Mouse (Mus musculus): ENCODE measurements around the gene Adarb2. TPM values are rescaled to one million over a fixed set of nuclear protein-coding genes. Genes with fewer than 3 reads are reported as not detected.

The Adarb2 gene
- polyA plus RNA-seq, 1 experiment from 2014 or later: 0.35 TPM

GRCm38 (mm10) chr13:8760940-8761339 is 558.3 kb downstream of the Adarb2 start:
- Histone ChIP-seq H3K36me3 (no peaks in the 10 kb centered on the region), H3K4me1 (replicated peaks) (no peaks in the 10 kb centered on the region), H3K9me3 (no peaks in the 10 kb centered on the region), H3K27me3 (replicated peaks) (no peaks in the 10 kb centered on the region), H3K4me3 (replicated peaks) (no peak overlapping the region), H3K4me2 (replicated peaks) (no peak overlapping the region), H3K27ac (no peak overlapping the region), H3K9ac (no peak overlapping the region)
- no peak for ATAC-seq
- 58% methylated on average over 8 of the region's 8 CpGs for WGBS

- H3K4me1 ChIP-seq (replicated peaks): no peaks in the 10 kb centered on the region
- ATAC-seq: no peak
- H3K4me3 ChIP-seq (replicated peaks): no peak overlapping the region
- H3K4me2 ChIP-seq (replicated peaks): no peak overlapping the region
- H3K9ac ChIP-seq: no peak overlapping the region
- H3K27me3 ChIP-seq (replicated peaks): no peaks in the 10 kb centered on the region
- H3K9me3 ChIP-seq: no peaks in the 10 kb centered on the region
- H3K36me3 ChIP-seq: no peaks in the 10 kb centered on the region
- WGBS: 97% methylated on average over 7 of the region's 7 CpGs
- H3K27ac ChIP-seq: no peak overlapping the region
Measured at GRCm38 (mm10) chr13:8769654-8770227, 567.1 kb downstream of the Adarb2 start.

- H3K36me3 ChIP-seq: no peaks in the 10 kb centered on the region
- H3K9me3 ChIP-seq: no peaks in the 10 kb centered on the region
- H3K27ac ChIP-seq: no peak overlapping the region
- H3K4me1 ChIP-seq (replicated peaks): no peaks in the 10 kb centered on the region
- ATAC-seq: no peak
- H3K27me3 ChIP-seq (replicated peaks): no peaks in the 10 kb centered on the region
- 41% methylated on average over 4 of the region's 4 CpGs for WGBS
- no peak overlapping the region for H3K4me2 ChIP-seq (replicated peaks)
- no peak overlapping the region for H3K4me3 ChIP-seq (replicated peaks)
- no peak overlapping the region for H3K9ac ChIP-seq
Measured at GRCm38 (mm10) chr13:8770616-8771015, 568.0 kb downstream of the Adarb2 start.

- Histone ChIP-seq H3K36me3 (no peaks in the 10 kb centered on the region), H3K27ac (no peak overlapping the region), H3K27me3 (replicated peaks) (no peaks in the 10 kb centered on the region), H3K4me3 (replicated peaks) (no peak overlapping the region), H3K4me2 (replicated peaks) (no peak overlapping the region), H3K4me1 (replicated peaks) (no peaks in the 10 kb centered on the region), H3K9me3 (no peaks in the 10 kb centered on the region), H3K9ac (no peak overlapping the region)
- ATAC-seq: no peak
- 56% methylated on average over 4 of the region's 4 CpGs for WGBS
Measured at GRCm38 (mm10) chr13:8780441-8780840, 577.8 kb downstream of the Adarb2 start.

GRCm38 (mm10) chr13:8782636-8783035 is 580.0 kb downstream of the Adarb2 start:
- Histone ChIP-seq H3K27me3 (replicated peaks) (no peaks in the 10 kb centered on the region), H3K9ac (no peak overlapping the region), H3K4me1 (replicated peaks) (no peaks in the 10 kb centered on the region), H3K4me2 (replicated peaks) (no peak overlapping the region), H3K4me3 (replicated peaks) (no peak overlapping the region), H3K27ac (no peak overlapping the region), H3K9me3 (no peaks in the 10 kb centered on the region), H3K36me3 (no peaks in the 10 kb centered on the region)
- no peak for ATAC-seq
- WGBS: 39% methylated on average over 4 of the region's 4 CpGs

GRCm38 (mm10) chr13:8783686-8784307 is 581.1 kb downstream of the Adarb2 start:
- Histone ChIP-seq H3K4me2 (replicated peaks) (no peak overlapping the region), H3K4me3 (replicated peaks) (no peak overlapping the region), H3K4me1 (replicated peaks) (no peaks in the 10 kb centered on the region), H3K9ac (no peak overlapping the region), H3K36me3 (no peaks in the 10 kb centered on the region), H3K27me3 (replicated peaks) (no peaks in the 10 kb centered on the region), H3K9me3 (no peaks in the 10 kb centered on the region), H3K27ac (no peak overlapping the region)
- 81% methylated on average over 10 of the region's 10 CpGs for WGBS
- no peak for ATAC-seq

GRCm38 (mm10) chr13:8784308-8785061 is 581.8 kb downstream of the Adarb2 start:
- no peaks in the 10 kb centered on the region for H3K9me3 ChIP-seq
- H3K9ac ChIP-seq: no peak overlapping the region
- no peak overlapping the region for H3K27ac ChIP-seq
- WGBS: 66% methylated on average over 14 of the region's 14 CpGs
- no peaks in the 10 kb centered on the region for H3K4me1 ChIP-seq (replicated peaks)
- no peak overlapping the region for H3K4me2 ChIP-seq (replicated peaks)
- H3K36me3 ChIP-seq: no peaks in the 10 kb centered on the region
- ATAC-seq: no peak
- H3K27me3 ChIP-seq (replicated peaks): no peaks in the 10 kb centered on the region
- no peak overlapping the region for H3K4me3 ChIP-seq (replicated peaks)

GRCm38 (mm10) chr13:8785185-8785584 is 582.5 kb downstream of the Adarb2 start:
- Histone ChIP-seq H3K4me1 (replicated peaks) (no peaks in the 10 kb centered on the region), H3K4me3 (replicated peaks) (no peak overlapping the region), H3K9ac (no peak overlapping the region), H3K9me3 (no peaks in the 10 kb centered on the region), H3K27ac (no peak overlapping the region), H3K36me3 (no peaks in the 10 kb centered on the region), H3K4me2 (replicated peaks) (no peak overlapping the region), H3K27me3 (replicated peaks) (no peaks in the 10 kb centered on the region)
- WGBS: 35% methylated on average over 9 of the region's 9 CpGs
- peak; percentile 49; the same call in 1 of the 2 replicates for ATAC-seq

GRCm38 (mm10) chr13:8793217-8793616 is 590.6 kb downstream of the Adarb2 start:
- Histone ChIP-seq H3K9me3 (no peaks in the 10 kb centered on the region), H3K9ac (no peak overlapping the region), H3K4me1 (replicated peaks) (no peaks in the 10 kb centered on the region), H3K4me2 (replicated peaks) (no peak overlapping the region), H3K36me3 (no peaks in the 10 kb centered on the region), H3K27me3 (replicated peaks) (no peaks in the 10 kb centered on the region), H3K4me3 (replicated peaks) (no peak overlapping the region), H3K27ac (no peak overlapping the region)
- 65% methylated on average over 8 of the region's 8 CpGs for WGBS
- ATAC-seq: no peak

GRCm38 (mm10) chr13:8800576-8800975 is 597.9 kb downstream of the Adarb2 start:
- no peaks in the 10 kb centered on the region for H3K4me1 ChIP-seq (replicated peaks)
- H3K4me3 ChIP-seq (replicated peaks): no peak overlapping the region
- ATAC-seq: no peak
- no peak overlapping the region for H3K27ac ChIP-seq
- no peaks in the 10 kb centered on the region for H3K9me3 ChIP-seq
- H3K4me2 ChIP-seq (replicated peaks): no peak overlapping the region
- peaks cover 5% of the 10 kb centered on the region; the same call in 1 of the 2 replicates for H3K36me3 ChIP-seq
- no peak overlapping the region for H3K9ac ChIP-seq
- H3K27me3 ChIP-seq (replicated peaks): no peaks in the 10 kb centered on the region
- WGBS: 78% methylated on average over 6 of the region's 6 CpGs

- no peak overlapping the region for H3K27ac ChIP-seq
- H3K4me2 ChIP-seq (replicated peaks): no peak overlapping the region
- WGBS: 88% methylated on average over 2 of the region's 2 CpGs
- ATAC-seq: no peak
- no peaks in the 10 kb centered on the region for H3K9me3 ChIP-seq
- no peak overlapping the region for H3K4me3 ChIP-seq (replicated peaks)
- H3K9ac ChIP-seq: no peak overlapping the region
- no peaks in the 10 kb centered on the region for H3K4me1 ChIP-seq (replicated peaks)
- H3K36me3 ChIP-seq: peaks cover 9% of the 10 kb centered on the region; the same call in 1 of the 2 replicates
- H3K27me3 ChIP-seq (replicated peaks): no peaks in the 10 kb centered on the region
Measured at GRCm38 (mm10) chr13:8805931-8806330, 603.3 kb downstream of the Adarb2 start.

Measured in intestine, embryonic 15.5 days (tissue).